Mouse (Mus musculus) gastrocnemius, adult 2 months (tissue): ENCODE data around the gene Gm12216. TPM values are rescaled to one million over a fixed set of nuclear protein-coding genes. Genes with fewer than 3 reads are reported as not detected.
"Not testable (repeated sequence)": the region's sequence is repeated elsewhere in the genome, so short reads cannot be mapped to it uniquely, and the experiment has no call there.

ENCODE experiments used
- DNase-seq: peaks from one replicate; pipeline ENCODE4 v3.0.0; 2022
- H3K27ac ChIP-seq: fragments of 200-600 bp; 2 replicates; pipeline ENCODE4 v1.8.1; 2022; ENCODE audit warnings: mild to moderate bottlenecking
- H3K4me3 ChIP-seq: fragments of 200-600 bp; 2 replicates; pipeline ENCODE4 v1.8.1; 2022; ENCODE audit warnings: mild to moderate bottlenecking, moderate library complexity
- CTCF ChIP-seq: fragments of 200-600 bp; IDR thresholded peaks from 2 replicates; pipeline ENCODE4 v1.8.1; 2022; ENCODE audit warnings: antibody characterized with exemption, mild to moderate bottlenecking, moderate library complexity
- intact Hi-C: fragments of 180-260 bp; cut with DNase I; formaldehyde crosslinking; loops from one replicate; pipeline ENCODE4 v1.15.1; 2025
- total RNA-seq, 2 experiments: library from RNA; stranded (reverse); gene quantifications; 2 replicates each; pipeline ENCODE4 v1.2.3; 2021

The Gm12216 gene
- total RNA-seq, 2 experiments from 2014 or later: 0.87 to 1.4 TPM

DNA sequence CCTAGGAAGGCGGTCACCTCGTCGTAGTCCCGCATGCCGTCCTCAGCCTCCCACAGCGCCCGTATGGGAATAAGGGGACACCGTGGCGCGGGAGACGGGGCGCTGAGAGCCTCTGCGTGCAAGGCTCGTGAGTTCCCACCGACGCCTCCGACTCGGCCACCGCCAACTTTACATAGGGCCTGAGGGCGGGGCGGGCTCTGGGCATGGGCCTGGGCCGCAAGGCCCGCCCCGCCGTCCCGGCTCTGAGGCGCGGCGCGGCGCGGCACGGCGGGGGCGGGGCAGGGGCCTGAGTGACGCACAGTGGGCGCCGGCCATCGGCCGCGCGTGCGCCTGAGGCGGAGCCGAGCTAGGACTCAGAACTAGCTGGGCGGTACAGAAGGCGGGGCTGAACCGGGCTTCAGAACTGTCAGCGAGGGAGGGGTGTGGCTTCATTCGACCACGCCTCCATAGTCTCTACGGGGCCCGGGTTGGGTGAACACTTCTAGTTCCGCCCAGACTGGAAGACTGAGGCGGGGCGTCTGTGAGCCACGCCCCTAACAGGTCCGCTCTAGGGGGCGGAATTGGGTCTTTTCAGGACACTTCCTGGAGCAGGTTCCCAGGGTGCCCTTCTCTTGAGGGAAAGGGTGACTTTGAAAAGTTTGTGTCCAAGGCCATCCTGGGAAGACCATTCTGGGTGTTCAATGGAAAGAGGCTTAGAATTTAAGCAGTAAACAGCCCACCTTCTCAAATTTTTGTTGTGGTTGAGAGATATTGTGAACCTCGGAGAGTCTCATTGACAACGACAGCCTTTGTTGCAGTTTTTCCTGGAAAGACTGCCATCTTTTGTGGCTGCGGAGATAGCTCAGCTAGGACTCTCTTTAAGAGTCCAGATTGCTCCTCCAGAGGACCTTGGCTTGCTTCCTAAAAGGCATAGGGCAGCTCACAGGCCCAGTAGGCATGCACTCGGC is 32.7 kb upstream of the Gm12216 start, which contains the start of gene Slc22a5:
Slc22a5 (minus strand) TSS at position 156 of the 947 bp plus-strand sequence.
- Histone ChIP-seq H3K27ac (peak within 1 kb of the TSS; percentile 93), H3K4me3 (peak within 1 kb of the TSS; percentile 94)
- intact Hi-C loops: no loop called here
- DNase-seq: peak; percentile 100
- TF ChIP-seq CTCF: peak; percentile 33; the same call in 1 of the 2 replicates

DNA sequence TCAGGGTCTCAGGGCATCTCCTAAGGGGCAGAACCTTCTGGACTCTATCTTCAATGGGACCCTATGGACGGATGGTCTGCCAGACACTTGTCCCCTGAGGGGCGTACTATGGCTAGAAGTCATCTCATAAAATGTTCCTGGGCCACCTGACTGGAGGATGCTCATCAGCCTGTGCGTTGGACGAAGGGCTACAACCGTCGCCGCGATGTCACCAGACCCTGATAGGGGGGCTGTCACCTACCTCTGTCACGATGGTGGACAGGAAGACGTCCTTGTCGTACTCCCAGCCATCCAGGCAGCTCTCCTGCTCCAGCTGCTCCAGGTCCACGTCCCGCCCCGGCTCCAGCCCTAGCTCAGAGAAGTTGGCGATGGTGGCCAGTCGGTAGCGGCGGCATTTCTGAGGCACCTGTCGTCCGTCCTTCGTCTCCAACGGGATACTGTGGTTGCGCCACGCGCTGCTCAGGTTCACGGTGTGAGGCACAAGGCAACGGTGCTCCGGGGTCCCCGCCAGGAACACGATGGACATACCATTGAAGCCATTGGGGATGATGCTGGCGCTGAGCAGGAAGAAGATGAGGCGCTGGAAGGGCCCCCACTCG is 31.9 kb upstream of the Gm12216 start:
- TF ChIP-seq CTCF: no peak
- peak; percentile 74 for DNase-seq
- intact Hi-C loops: no loop called here
- Histone ChIP-seq H3K4me3 (peak overlapping the region; percentile 94), H3K27ac (peak overlapping the region; percentile 93)

DNA sequence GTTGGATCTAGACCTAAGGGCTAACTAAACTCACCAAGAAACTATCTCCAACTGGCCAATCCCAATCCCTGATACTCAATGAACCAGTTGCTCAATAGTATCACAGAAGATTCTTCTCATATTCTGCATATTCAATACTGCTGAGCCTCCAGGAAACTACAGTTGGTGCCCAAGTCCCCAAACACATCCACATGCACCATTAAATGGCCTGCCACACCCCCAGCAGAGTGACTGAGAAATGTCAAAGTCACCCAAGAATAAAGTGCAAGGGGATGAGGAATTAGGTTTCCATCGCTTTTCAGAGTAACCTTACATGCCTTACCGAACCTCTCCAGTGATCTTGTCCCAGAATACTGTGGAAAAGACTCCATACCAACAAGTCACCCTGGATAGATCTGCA is 31.2 kb upstream of the Gm12216 start:
- Histone ChIP-seq H3K4me3 (peak overlapping the region; percentile 94), H3K27ac (peak overlapping the region; percentile 28; the same call in 1 of the 2 replicates)
- TF ChIP-seq CTCF: no peak
- no peak for DNase-seq
- intact Hi-C loops: no loop called here

DNA sequence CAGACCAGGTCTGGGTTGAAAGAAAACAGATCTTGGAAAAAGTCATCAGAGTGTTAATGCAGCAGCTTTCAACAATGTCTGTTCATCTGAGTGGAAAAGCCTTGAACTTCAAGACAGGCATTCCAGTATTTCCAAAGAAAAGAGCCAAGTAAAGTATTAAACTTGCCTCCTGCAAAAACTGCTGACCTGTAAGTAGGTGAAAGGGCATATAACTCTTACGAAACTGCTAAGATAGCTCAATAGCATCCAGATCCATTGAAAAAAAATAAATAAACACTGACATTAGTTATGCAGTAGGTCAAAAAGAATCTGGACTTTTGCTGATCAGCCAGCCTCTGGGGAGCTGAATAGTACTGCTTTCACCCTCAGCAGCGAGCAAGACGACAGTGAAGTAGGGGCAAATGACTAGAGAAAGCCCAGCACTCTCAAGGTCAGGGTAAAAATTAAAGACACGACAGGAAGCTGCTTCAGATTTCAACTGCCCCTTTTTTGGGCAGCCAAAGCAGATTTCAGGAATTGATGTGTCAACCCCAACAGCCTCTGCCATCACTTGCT is 30.1 kb upstream of the Gm12216 start:
- no peak for TF ChIP-seq CTCF
- Histone ChIP-seq H3K4me3 (peak overlapping the region; percentile 94), H3K27ac (peak overlapping the region; percentile 68)
- intact Hi-C loops: no loop called here
- no peak for DNase-seq

DNA sequence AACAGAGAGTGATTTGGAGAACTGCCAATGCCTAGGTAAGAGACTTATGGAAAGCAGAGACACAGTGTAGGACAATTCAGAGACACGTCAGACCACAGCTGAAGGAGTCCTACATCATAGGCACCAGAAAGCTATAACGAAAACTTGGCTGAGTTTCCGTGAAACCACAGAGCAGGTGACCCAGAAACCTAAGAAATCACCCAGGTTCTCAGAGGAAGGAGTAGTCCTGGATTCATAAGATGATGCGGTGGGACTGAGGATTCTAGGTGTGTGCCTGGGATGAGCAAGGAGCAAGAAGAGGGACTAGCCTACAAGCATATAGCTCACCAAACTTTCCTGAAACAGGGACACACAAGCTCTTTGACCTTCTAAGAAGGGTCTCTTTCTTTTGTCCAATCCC is 29.2 kb upstream of the Gm12216 start:
- peak overlapping the region; percentile 68 for H3K27ac ChIP-seq

DNA sequence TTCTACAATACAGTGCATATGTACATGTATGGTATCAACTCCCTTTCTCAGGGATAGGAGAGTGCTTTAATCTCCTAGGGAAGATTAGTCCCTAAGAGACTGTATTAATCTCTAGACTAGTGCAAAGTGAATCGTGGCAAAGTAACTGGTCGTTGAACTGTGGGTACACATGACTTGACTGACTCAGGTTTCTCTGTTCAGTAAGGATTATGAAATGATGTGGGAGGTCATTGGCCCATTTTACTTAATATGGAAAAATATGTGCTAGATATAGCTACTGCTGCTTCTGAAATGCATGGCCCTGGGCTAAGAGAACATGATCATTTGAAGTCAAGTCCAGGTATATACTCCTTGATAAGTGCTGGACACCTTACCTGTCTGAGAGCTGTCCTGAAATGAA is 24.2 kb upstream of the Gm12216 start:
- intact Hi-C loops: no loop called here

More for the DNA sequence above, 29.2 kb upstream of the Gm12216 start:
- DNase-seq: no peak
- TF ChIP-seq CTCF: no peak
- intact Hi-C loops: no loop called here
- H3K4me3 ChIP-seq: no peak overlapping the region

DNA sequence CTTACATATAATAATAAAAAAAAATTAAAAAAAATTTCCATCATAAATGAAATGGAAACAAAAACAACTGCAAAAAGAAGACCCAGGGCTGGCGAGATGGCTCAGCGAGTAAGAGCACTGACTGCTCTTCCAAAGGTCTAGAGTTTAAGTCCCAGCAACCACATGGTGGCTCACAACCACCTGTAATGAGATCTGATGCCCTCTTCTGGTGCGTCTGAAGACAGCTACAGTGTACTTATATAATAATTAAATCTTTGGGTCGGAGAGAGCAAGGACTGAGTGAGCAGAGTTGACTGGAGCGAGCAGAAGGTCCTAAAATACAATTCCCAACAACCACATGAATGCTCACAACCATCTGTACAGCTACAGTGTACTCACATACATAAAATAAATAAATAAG is 19.0 kb upstream of the Gm12216 start:
- intact Hi-C loops, DNase-seq, H3K4me3 ChIP-seq, H3K27ac ChIP-seq: not testable (repeated sequence)

More for the DNA sequence above, 24.2 kb upstream of the Gm12216 start:
- no peak for DNase-seq
- H3K27ac ChIP-seq: no peak overlapping the region
- H3K4me3 ChIP-seq: no peak overlapping the region
- no peak for TF ChIP-seq CTCF

DNA sequence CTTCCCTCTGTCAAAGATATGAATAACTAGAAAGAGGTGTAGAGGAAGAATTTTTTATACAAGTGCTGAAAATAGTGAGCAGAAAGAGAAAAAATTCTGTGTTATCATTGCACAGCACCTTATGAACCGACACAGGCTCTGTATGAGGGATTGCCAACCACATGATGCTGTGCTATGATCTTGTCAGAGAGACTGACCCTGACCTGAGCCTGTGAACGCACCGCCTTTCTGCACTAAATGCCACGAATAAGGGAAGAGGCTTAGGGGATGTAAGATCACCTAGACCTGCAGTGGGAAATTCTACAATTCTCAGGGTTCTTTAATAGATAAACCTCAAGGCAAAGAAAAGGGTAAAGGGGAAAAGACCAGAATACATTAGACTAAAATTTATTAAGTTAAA is 17.4 kb upstream of the Gm12216 start:
- Histone ChIP-seq H3K27ac (no peak overlapping the region), H3K4me3 (no peak overlapping the region)
- intact Hi-C loops: no loop called here
- TF ChIP-seq CTCF: no peak
- DNase-seq: no peak

DNA sequence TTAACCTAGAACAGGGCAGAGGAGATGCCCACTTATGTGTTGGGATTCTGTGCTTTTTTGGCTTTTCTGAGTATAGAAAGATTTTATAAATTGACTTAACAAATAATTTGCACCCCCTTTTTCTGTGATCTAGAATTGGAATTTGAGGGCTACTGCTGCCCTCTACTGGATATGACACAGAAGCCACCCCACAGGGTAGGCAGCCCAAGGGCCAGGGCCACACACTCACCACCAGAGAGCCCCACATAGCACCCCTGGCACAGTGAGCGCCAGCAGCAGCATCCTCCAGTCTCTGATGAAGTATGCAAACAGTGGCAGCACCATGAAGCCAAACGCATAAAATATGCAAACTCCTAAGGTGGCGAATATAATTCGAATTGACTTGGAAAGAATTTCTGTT is 15.7 kb upstream of the Gm12216 start:
- intact Hi-C loops: no loop called here
- H3K4me3 ChIP-seq: no peak overlapping the region
- no peak overlapping the region for H3K27ac ChIP-seq
- TF ChIP-seq CTCF: peak; percentile 60
- no peak for DNase-seq

DNA sequence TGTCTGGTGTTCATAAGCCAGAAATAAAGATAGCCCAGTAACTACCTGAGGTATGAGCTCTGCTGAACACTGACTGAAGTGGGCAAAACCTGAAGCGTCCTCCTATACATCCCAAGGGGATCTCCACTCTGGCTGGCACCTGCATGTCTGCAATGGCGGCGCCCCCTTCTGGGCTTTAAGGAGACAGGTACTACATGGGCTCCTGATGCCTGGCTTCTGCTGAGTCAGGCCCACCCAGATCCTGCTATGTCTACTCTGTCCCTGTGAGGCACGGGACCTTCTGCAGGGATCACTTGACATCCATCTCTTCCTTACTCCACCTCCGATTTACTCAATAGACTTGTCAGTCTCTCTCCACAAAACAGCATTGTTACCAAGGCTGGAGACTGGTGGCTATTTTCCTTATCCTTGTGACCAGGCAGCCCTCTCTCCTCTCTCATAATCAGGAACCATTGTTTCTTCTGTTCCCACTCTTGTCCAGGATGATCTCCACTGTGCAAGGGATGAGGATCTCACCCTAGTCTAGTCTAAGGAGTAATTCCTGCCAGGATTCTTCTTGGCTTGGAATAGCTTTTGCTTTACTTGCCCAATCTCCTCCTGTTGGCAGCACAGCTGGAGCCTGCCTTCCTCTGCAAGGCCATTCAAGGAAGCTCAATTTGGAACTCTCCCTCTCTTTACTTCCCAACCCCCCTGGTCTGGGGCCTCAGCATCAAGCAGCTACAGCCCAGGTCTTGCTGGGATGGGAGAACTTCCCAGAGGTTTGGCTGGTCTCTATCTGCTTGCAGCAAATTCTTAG is 15.1 kb upstream of the Gm12216 start:
- H3K27ac ChIP-seq, H3K4me3 ChIP-seq, DNase-seq, intact Hi-C loops: not testable (repeated sequence)

DNA sequence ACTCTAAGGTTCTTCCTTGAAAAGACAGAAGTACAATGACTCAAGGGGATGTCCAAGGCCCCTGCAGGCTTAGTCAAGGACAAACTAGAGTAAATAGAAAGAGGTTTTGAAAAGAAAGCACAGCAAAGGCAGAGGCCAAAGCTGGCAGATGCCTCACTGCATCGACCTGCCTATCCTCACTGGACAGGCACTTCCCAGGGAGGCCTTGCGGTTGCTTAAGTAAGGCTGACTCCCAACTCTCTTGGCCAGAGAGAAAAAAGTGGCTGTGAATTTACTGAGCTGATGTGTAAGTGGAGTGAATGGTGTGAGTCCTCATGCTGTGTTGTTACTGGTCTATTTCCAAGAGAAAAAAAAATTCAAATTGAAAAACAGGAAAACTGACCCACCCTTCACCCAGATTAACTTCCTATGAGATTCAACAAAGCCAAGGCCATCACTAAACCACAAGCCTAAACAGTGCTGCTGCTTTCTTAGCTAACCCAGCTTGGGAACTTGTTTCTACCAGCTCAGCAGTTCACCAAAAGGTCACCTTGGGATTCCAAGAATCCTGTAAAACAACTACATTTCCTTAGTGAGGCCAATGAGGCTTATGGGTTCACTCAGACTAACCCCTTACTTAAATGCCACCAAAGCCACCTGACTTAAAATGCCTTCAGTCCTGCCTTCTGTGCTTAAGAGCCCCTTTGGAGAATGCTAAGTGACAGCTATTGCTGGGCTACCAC is 12.9 kb upstream of the Gm12216 start:
- Histone ChIP-seq H3K27ac (peak overlapping the region; percentile 43), H3K4me3 (no peak overlapping the region)
- intact Hi-C loops: no loop called here
- DNase-seq: no peak
- no peak for TF ChIP-seq CTCF

DNA sequence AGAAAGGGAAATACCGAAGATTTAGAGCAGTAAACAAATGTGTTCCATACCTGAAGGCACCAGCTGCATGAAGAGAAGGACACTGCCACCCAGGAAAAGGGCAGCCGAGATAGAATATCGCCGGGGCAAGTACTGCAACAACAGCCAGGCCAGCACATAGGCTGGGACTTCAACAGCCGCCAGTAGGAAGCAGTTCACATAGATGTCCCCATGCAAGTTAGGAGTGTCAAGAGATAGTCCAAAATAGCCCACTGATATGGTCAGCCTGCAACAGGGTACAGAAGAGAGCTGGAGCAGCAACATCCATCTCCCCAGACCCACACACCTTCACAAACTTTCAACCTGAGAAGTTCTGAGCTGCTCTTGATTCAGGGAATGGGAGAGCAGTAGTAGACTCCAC is 10.1 kb upstream of the Gm12216 start:
- H3K27ac ChIP-seq: no peak overlapping the region
- intact Hi-C loops: loop anchor here (5.0 kb wide), 1 partner anchor 83 kb away; no protein-coding TSS in a partner anchor
- no peak overlapping the region for H3K4me3 ChIP-seq
- DNase-seq: no peak
- TF ChIP-seq CTCF: no peak
